Mouse (Mus musculus) kidney, adult 9 months (tissue): ENCODE measurements around the gene Vps26b.

ENCODE experiments used
- DNase-seq: peaks from one replicate; pipeline ENCODE4 v3.0.0; 2022

The Vps26b gene

DNA sequence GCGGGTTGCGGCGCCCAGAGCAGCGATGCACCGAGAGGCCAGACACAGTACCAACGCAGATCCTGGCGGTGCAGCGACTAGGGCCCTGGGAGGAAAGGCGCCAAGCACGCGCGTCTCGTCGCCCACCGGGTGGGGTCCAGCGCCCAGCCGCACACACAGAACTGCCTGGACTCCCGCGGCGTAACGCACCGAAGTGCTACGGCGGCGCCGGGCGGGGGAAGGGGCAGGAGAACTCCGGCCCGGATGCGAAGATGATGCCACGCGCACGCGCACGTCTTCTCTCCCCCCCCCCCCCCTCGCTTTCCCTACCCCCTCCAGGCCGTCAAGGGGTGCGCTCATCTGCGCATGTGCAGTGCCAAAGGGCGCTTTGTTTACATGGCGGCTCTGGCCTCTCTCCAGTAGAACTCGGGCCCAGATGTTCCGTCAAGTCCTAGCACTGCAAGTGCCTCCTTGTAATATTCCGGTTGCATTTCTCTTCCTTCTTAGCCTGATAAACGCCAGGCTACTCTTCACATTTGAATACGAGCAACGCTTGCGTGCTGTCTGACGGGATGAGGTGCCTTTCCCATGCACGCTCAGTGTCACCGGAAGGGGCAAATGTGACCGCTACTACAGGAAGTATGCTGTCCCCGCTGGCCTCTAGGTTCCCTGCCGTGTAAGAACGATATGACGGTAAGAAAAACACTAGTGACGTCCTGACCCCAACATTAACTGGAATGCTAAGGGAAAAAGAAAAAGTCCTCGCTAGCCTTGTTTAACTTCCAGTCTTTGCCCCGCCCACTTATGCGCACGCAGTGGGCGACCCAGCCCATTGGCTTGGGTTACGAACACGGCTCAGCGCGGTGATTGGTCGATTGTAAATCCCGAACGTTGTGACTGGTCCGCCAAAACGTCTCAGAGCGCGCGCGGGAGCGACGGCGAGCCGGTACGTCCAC lies at the start of gene Vps26b, which contains the start of gene Ncapd3:
Gene Vps26b, minus strand, starts transcription at position 238 of the 935 bp plus-strand sequence.
Gene Ncapd3, plus strand, starts transcription at position 348 of the 935 bp plus-strand sequence.
- peak; percentile 98 for DNase-seq

DNA sequence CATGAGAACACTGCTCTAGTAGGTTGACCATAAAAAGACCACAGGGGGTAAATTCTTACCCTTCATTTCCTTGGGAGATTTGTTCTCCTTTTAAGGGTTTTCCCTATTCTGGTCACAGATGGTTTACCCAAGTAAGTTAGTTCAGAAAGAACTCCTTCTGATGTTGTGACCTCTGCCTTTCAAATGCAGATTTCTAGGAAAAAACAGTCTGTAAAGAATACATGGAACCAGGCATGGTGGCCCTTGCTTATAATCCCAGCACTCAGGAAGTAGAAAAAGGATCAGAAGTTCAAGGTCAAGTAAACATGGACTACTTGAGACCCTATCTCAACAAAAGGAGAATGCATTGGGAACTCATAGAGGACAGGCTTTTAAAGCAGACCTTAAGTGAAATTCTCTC lies 45.9 kb upstream of the Vps26b start:
- DNase-seq: no peak

DNA sequence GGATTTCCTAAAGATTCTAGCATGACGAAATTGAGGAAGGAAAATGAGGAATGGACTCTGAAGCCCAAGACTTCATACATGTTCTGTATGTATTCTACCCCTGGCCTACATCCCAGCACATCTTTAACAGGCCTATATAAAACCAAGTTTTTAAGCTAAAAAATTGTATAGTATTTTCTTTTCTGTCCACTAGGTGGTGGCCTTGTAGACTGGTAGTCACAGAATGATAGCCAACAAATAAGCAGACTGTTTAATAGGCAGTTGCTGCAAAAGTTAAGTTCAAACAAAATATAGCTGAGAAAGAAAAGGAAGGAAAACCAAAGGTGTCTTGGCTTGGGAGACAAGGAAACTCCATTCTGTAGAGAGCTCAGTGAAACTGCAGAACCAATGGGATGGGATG lies 44.8 kb upstream of the Vps26b start:
- DNase-seq: peak; percentile 13

DNA sequence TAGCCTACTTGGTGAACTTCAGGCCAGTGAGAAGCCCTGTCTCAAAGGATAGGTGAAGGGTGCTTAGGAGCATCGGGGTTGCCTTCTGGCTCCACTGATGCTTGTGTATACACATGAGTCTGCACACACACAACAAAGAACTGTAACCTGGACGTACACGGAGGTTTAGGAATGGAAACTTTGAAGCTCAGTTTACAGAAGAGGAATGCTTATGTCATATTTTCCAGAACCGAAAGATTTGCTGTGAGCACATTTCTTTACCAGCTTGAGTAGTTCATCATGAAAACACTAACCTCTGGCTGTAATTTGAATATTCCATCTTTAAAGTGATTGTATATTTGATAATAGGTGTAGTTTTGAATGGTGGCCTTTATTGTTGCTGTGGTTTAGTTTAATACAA lies 41.0 kb upstream of the Vps26b start:
- no peak for DNase-seq

DNA sequence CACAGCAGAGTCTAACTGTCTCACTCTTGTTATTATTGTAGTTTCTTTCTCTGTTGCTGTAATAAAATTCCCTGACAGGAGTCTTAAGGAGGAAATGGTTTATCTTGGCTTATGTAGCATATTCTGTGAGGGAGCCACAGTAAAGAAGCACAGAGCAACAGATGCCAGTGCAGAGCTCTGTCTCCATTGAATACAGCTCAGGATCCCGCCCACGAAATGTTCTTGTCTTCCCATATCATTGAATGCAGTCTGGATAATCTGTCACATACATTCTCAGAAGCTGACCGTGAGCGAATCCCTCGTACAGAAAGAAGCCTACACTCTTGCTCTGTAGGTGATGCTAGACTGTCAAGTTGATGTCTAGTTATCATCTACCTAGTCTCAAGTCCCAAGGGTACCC lies 28.5 kb upstream of the Vps26b start:
- DNase-seq: no peak

DNA sequence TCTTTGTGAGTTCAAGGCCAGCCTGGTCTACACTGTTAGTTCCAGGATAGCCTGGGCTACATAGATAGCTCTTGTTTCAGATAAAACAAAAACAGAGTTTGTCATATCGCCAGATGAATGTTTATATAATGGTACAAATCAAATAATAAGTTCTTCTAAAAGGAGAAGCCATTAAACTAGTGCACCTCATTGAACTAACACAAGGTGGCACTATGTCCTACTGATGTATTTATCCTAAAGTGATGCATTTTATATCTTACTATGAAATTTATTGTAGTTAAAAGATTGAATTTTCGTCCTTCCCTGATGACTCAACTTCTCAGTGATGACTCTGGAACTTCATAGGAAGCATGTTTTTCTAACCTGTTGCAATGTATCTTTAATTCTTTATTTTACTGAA lies 19.6 kb upstream of the Vps26b start:
- no peak for DNase-seq

DNA sequence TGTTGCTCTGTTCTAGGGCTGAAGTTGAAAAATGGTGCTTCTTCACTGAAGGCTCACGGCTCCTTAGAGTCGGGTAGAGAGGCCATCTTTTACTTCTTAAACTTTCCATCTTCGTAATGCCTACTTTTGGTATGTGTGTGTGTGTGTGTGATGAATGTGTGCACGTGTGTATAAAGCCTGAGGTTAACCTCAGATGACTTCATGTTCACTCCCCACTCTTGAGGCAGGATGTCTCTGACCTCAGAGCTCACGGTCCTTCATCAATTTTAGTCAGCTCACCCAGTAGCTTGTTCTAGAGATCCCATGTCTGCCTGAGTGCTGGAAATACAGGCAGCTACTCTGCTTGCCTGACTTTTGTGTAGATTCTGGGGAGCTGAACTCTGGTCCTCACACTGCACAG lies 14.0 kb upstream of the Vps26b start:
- no peak for DNase-seq

DNA sequence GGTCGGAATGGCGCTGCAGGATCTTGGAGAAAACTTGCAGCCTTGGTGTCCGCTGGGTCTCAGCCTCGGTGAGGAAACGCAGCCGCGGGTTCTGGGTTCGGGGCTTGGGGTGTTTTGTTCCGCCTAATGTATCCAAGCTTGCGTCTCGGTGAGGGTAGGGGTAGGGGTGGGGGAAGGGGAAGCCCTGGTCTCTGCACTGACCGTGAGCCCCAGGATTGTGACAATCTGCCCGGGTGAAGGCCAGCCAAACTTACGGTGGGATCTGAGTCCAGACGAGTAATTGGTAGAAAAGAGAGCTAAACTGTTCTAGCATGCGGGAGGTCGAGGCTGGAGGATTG lies 867 bp upstream of the Vps26b start:
- no peak for DNase-seq

DNA sequence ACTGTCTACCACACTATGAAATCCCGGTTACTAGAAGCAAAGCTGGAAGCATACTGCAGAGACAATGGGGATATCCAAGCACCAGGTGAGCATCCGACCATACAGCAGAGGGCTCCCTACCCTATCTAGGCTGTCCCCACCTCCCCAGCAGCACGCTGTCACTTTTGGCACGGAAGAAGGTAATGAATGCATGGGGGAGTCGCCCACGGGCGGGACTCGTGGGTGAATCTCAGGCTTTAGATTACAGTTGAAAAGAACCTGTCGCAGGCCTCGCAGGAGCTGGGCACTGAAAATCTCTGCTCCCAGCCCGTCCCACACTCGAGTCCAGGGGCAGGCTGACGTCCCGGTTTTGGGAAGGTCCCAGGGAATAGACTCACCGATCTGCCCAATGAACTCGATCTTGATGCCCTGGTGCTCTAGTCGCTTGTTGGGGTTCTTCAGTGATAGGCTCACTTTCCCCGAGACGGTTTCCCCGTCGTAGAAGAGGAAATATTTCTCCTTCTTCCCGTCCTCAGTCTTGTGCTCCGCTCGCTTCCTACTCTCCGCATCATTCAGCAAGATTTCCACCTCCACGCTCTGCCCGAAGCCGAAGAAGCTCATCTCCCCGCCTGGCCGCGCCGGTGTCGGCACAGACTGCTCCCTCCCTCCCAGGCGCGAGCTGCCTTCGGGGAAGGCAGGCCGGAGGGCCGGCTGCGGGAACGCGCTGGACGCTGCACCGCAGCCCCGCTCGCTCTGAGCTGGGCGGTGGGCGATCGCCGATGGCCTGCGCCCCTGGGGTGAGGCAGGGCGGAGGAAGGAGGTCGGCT lies 640 bp downstream of the Vps26b start:
- peak; percentile 44 for DNase-seq

DNA sequence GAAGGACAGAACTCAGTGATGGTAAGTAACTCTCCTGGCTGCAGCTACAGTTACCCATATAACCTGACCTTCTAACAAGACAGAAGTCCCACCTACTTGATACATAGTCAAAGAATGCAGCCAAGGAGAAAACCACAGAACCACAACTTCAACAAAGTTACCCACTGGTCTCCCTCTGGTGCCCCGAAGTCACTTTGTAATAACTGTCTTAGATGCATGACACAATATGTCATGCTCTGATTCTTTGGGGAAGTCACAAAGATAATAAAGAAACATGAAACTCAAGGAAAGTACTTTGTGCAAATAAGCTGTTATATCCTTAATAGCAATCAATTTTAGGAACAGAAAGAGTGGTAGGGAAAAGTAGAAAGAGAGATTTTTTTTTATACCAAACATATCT lies 3.2 kb downstream of the Vps26b start:
- no peak for DNase-seq

DNA sequence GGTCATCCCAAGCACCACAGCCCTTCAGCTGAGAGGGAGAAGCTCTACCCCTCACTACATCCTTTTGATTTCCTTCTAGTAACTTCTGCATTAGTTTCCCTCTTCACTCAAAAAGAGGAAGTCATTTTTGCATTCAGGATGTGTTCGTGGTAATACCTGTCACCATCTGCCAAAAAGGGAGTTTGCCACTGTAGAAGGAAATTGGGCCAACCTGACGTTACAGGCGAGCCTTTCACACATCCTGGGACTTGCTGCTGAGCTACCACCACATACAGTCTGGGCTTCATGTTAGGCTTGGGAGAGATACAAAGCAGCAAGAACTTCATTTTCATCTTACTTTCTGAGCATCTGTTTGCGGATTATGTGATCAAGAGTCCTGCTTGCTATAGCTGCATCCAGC lies 6.2 kb downstream of the Vps26b start:
- no peak for DNase-seq

DNA sequence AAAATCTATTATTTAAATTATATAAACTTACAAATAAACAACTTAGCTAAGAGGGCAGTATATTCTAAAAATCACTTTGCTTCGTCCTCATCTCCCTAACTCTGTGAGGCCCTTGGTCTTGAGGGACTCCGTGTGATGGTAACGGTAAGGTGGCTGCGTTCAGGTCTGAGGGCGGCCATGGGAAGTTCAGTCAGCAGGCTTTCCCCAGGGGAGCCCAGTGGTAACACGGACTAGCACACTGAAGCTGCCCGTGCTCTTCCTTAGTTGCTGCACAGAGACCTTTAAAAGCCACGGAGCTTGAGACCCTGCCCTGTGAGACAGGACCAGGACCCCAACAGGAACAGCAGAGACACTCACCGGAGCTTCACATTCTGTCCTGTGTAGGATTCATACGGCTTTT lies 10.9 kb downstream of the Vps26b start:
- DNase-seq: no peak

DNA sequence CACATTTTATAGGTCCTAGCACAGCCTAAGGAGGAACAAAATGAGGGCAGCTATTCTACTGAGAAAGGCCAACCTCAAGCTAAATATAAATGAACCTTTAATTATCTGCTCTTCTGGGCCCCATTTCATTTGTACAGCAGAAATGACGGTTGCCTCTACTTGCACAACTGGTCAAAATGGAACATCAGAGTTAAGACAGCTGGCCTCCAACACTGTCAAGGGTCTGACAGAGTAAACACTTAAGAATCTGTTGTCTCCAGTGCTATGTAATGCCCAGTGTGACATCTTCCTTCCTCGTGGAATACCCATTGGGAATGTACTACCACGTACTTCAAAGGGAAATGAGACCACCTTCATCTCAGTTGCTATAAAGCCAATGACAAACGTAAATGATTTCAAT lies 18.3 kb downstream of the Vps26b start:
- DNase-seq: no peak

DNA sequence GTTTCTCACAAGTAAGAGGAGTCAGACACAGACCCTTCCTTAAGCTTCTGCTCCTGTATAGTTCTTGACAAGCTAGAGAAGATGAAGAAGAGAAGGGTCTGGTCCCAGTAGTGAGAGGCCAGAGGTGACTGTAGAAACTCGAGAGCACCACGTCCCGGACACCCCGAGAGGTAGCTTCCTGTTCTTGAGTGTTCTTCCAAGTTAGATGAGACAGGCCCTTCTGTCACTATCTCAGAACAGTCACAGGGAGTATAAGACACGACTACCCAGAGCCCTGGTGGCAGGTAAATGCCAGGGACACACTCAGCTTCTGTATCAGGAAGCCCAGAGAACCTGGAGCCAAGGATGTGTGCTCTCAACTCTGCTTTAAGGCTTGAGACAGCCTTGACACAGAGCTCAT lies 20.6 kb downstream of the Vps26b start:
- no peak for DNase-seq

DNA sequence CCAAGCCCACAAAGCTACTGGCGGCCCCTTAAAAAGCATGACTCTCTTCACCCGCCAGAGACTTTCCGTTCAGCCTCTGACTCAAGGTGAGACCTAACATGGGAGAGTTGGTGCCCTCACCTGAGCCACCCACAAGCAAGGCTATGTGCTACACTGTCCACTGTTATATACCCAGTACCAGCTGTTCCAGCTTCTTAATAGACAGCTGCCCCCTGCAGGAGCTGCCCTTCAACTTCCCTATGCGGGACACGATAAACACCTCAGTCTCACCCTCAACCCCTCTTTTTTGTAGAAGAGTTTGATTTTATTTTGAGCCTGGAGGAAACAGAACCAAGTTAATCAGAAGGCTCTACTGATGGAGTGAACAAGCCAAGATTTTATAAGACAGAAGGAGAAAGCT lies 23.0 kb downstream of the Vps26b start:
- no peak for DNase-seq

DNA sequence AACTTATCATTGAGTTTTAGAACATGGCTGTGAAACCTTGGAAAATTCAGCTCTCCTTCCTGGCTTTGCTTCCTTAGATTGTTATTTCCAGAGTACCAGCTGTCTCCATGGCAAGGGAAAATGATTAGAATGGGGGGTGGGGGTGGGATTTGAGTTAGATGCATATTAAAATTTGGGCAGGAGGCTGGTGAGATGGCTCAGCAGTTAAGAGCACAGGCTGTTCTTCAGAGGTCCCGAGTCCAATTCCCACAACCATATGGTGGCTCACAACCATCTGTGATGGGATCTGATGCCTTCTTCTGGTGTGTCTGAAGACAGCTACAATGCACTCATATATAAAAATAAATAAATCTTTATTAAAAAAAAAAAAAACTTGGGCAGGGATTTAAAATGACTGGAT lies 23.9 kb downstream of the Vps26b start:
- DNase-seq: no peak

DNA sequence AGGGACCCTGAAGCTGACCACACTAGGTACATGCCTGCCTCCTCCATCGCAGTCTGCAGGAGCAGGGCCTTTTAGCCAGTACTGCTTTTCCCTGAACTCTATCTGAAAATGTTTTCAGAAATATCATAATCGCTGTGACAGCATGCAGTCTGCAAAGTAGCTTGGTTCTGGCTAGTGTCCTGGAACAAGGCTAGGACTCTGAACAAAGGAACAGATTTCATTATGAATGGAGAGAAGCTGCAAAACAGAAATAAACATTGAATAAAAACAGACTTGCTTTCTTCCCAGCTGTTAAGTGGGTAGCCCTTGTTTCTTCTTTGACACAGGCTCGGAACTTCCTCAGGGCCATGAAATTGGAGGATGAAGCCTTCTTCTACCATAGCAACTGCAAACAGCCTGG lies 24.6 kb downstream of the Vps26b start:
- no peak for DNase-seq

DNA sequence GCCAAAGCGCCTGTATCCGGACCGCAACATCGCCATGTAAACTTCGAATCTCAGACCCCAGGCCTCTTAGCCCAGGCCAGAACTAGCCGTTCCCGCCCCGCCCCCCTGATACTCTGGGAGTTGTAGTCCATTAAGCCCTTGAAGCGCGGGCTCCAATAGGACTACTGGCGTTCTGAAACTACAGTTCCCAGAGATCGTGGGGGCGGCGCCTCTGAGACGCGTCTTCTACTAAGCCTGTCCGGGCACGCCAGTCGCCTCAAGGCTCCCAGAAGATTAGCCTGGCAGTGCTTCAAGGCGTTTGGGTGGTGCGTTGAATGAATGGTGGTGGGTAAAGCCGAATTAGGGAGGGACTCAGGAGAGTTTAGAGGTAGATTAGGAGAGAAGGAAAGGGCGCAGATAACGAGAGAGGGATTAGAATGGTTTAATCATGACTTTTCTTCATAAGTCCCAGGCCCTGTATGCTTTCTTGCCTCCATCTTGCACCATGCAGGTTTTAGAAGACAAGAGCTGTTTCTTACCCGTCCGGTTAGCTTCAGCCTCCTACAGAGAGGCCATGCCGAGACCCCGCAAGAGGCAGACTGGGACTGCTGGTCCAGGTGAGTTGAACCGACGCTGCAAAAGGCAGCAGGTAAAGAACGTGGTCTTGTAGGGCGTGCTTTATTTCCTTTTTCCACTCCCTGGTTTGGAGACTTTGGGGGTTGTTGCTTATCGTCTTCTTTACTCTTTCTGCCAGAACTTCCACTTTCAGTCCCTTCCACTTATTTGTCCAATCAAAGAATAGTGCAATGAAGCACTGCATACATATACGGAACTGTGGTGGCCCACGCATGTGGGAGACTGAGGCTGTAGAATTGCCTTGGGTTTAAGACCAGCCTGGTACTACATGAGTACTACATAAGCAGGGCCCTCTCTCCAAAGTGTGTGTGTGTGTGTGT lies 30.1 kb downstream of the Vps26b start, which contains the start of the genes Acad8 and Thyn1:
Gene Acad8, minus strand, starts transcription at position 106 of the 935 bp plus-strand sequence.
Gene Thyn1, plus strand, starts transcription at position 250 of the 935 bp plus-strand sequence.
- DNase-seq: peak; percentile 98

DNA sequence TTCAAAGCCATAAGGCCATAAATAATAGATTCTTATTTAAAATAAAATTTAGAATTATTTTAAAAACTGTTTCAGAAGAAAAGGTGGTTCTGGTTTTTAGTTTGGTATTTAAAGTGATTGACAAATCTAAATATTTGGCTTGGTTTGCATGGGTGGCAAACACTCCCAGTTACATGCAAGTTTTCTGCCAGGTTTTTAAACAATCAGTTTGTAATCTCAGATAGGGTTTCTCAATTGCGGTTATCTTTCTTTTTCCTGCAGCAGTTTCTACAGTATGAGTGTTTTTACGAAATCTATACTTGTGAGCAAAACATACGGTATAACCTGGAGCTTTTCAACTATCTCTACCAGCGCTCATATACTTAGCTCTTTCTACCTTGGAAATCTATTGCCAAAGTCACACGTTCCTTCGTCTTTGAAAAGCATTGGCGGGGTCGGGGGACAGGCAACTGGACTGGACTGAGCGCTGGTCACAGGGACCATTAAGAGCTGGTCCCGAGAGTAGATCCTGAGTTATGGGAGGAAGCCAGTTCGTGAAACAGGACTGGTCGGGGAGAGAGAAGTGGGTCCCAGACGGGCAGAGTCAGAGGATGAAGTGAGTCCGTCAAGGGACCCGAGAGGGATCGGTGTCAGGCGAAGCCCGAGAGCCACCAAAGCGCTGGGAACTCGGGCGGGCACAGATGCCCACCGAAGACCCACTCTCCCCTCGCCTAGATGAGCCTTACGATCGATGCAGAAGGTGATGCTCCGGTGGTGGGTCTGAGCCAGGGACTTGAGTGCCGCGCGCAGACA lies 31.0 kb downstream of the Vps26b start:
- no peak for DNase-seq

DNA sequence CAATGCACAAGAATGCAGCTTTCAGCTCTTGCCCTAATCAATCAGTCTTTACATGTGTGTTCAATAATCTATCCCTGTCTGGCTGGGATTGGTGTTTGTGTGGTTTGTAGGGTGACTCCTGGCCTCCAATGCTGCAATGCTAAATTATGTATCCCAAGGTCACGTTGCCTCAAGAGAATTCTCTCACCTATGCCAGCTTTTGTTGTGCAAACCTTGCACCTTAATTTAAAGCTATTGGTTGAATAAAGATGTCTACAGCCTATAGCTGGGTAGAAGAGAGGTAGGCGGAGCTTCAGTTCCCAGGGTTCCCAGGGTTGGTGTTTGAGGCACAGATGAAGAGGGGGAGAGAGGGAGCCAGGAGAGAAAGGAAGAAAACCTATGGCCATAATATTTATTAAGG lies 32.4 kb downstream of the Vps26b start:
- DNase-seq: no peak

DNA sequence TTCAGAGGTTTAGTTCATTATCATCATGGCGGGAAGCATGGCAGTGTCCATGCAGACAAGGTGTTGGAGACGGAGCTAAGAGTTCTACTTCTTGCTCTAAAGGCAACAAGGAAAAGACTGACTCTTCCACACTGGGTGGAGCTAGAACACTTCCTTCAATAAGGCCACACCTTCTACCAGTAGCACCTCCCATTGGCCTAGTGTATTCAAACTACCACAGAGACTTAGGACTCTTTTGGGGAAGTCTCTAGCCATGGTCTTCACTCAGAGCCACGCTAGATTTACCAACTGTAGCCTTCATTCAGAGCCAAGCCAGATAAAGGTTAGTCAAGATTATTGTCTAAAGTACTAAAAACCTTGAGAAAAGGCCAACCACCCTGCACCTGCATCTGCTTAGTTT lies 32.8 kb downstream of the Vps26b start:
- no peak for DNase-seq

DNA sequence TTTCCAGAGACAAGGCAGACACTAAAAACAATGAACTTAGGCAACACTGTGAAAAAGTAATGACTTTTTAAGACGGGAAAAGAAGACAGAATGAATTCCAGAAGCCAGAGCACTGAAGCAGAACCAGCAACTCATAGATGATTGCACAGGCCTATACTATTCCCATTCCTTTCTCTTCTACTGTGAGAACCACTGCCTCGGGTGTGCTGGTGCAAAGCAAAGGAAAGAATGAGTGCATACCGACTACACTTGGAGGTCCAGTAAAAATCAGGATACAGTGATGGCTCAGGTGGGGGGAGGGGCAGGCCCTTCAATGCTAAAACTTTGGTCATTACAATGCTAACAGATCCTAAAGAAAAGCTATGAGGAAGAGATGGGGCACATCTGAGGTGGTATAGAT lies 36.0 kb downstream of the Vps26b start:
- no peak for DNase-seq
